Mouse (Mus musculus) hindbrain, embryonic 15.5 days (tissue): Measurements from ENCODE around the gene Prr13. TPM values are rescaled to one million over a fixed set of nuclear protein-coding genes. Genes with fewer than 3 reads are reported as not detected.

ENCODE experiments used
- ATAC-seq: fragments of 200-750 bp; cut with Nextera tagmentation; 2 replicates; pipeline ENCODE4 v1.8.0; 2017; ENCODE audit warnings: low read depth, moderate number of reproducible peaks, moderate TSS enrichment; ENCODE audit not compliant: low FRiP score
- H3K27ac ChIP-seq: fragments of 300-500 bp; sonication (generic); replicated peaks from 2 replicates; pipeline ENCODE4 v1.5.1; 2015; ENCODE audit warnings: mild to moderate bottlenecking, inconsistent platforms
- H3K27me3 ChIP-seq: fragments of 300-500 bp; sonication (generic); 2 replicates; pipeline ENCODE4 v1.6.1; 2015; ENCODE audit warnings: control low read depth, inconsistent platforms
- H3K36me3 ChIP-seq: fragments of 300-500 bp; sonication (generic); 2 replicates; pipeline ENCODE4 v1.6.1; 2015; ENCODE audit warnings: control low read depth, inconsistent platforms
- H3K4me1 ChIP-seq: fragments of 300-500 bp; sonication (generic); replicated peaks from 2 replicates; pipeline ENCODE4 v1.6.1; 2015; ENCODE audit warnings: control low read depth, inconsistent platforms
- H3K4me2 ChIP-seq: fragments of 300-500 bp; sonication (generic); 2 replicates; pipeline ENCODE4 v1.6.1; 2015; ENCODE audit warnings: moderate library complexity, mild to moderate bottlenecking, inconsistent platforms
- H3K4me3 ChIP-seq: fragments of 300-500 bp; sonication (generic); 2 replicates; pipeline ENCODE4 v1.5.1; 2015; ENCODE audit warnings: mild to moderate bottlenecking, inconsistent platforms
- H3K9ac ChIP-seq: fragments of 300-500 bp; sonication (generic); 2 replicates; pipeline ENCODE4 v1.6.1; 2015; ENCODE audit warnings: inconsistent platforms
- H3K9me3 ChIP-seq: fragments of 300-500 bp; sonication (generic); 2 replicates; pipeline ENCODE4 v1.6.1; 2016; ENCODE audit warnings: control low read depth, inconsistent platforms
- WGBS: fragments of 180-500 bp; shearing (Covaris S2); methylation state at CpG from one replicate; pipeline ENCODE4 v1.1.7; 2015; 5-methylcytosine and 5-hydroxymethylcytosine counted together
- polyA plus RNA-seq: library from polyadenylated mRNA; unstranded; fragments of >200 nt; fragmentation: Nextera tagmentation; extraction: Ambion mirVana; gene quantifications from 2 replicates; pipeline ENCODE4 v1.2.1, GENCODE M21; 2015

The Prr13 gene
- polyA plus RNA-seq, 1 experiment from 2014 or later = 98.5 TPM

- H3K27me3 ChIP-seq = no peaks in the 10 kb centered on the region
- no peaks in the 10 kb centered on the region for H3K4me1 ChIP-seq
- H3K9ac ChIP-seq = no peak overlapping the region
- H3K27ac ChIP-seq = no peak overlapping the region
- ATAC-seq = no peak
- H3K9me3 ChIP-seq = no peaks in the 10 kb centered on the region
- peaks cover 84% of the 10 kb centered on the region for H3K36me3 ChIP-seq
- H3K4me2 ChIP-seq = no peak overlapping the region
- H3K4me3 ChIP-seq = no peak overlapping the region
- WGBS = 79% methylated on average over 3 of the region's 3 CpGs
Measured at GRCm38 (mm10) chr15:102499370-102499769, 40.5 kb downstream of the Prr13 start.

- Histone ChIP-seq H3K9me3 (no peaks in the 10 kb centered on the region), H3K4me2 (no peak overlapping the region), H3K9ac (no peak overlapping the region), H3K4me1 (no peaks in the 10 kb centered on the region), H3K27me3 (no peaks in the 10 kb centered on the region), H3K27ac (no peak overlapping the region), H3K4me3 (no peak overlapping the region), H3K36me3 (peaks cover 85% of the 10 kb centered on the region)
- ATAC-seq = no peak
- 88% methylated on average over 6 of the region's 6 CpGs for WGBS
Measured at GRCm38 (mm10) chr15:102499851-102500250, 41.0 kb downstream of the Prr13 start.

GRCm38 (mm10) chr15:102500479-102500878 lies 41.7 kb downstream of the Prr13 start:
- H3K27ac ChIP-seq = no peak overlapping the region
- no peak overlapping the region for H3K4me2 ChIP-seq
- ATAC-seq = no peak
- H3K4me1 ChIP-seq = no peaks in the 10 kb centered on the region
- no peaks in the 10 kb centered on the region for H3K27me3 ChIP-seq
- peaks cover 86% of the 10 kb centered on the region for H3K36me3 ChIP-seq
- no peak overlapping the region for H3K4me3 ChIP-seq
- no peaks in the 10 kb centered on the region for H3K9me3 ChIP-seq
- H3K9ac ChIP-seq = no peak overlapping the region
- WGBS = 87% methylated on average over 5 of the region's 5 CpGs

GRCm38 (mm10) chr15:102501084-102501814 lies 42.4 kb downstream of the Prr13 start:
- H3K4me3 ChIP-seq = no peak overlapping the region
- no peaks in the 10 kb centered on the region for H3K4me1 ChIP-seq
- H3K9ac ChIP-seq = no peak overlapping the region
- H3K27me3 ChIP-seq = no peaks in the 10 kb centered on the region
- H3K36me3 ChIP-seq = peaks cover 89% of the 10 kb centered on the region
- no peak overlapping the region for H3K4me2 ChIP-seq
- no peaks in the 10 kb centered on the region for H3K9me3 ChIP-seq
- no peak for ATAC-seq
- WGBS = 89% methylated on average over 19 of the region's 19 CpGs
- no peak overlapping the region for H3K27ac ChIP-seq

- no peak overlapping the region for H3K9ac ChIP-seq
- H3K27me3 ChIP-seq = no peaks in the 10 kb centered on the region
- H3K4me2 ChIP-seq = no peak overlapping the region
- H3K4me1 ChIP-seq = no peaks in the 10 kb centered on the region
- H3K36me3 ChIP-seq = peaks cover 80% of the 10 kb centered on the region
- no peaks in the 10 kb centered on the region for H3K9me3 ChIP-seq
- H3K27ac ChIP-seq = no peak overlapping the region
- no peak for ATAC-seq
- WGBS = 82% methylated on average over 9 of the region's 9 CpGs
- H3K4me3 ChIP-seq = no peak overlapping the region
Measured at GRCm38 (mm10) chr15:102502254-102502840, 43.5 kb downstream of the Prr13 start.

GRCm38 (mm10) chr15:102503447-102503846 lies 44.6 kb downstream of the Prr13 start, which contains the start of gene Gm10337:
TSS of gene Gm10337 (plus strand) at chr15:102503722.
- ATAC-seq = no peak
- WGBS = 88% methylated on average over 1 of the region's 1 CpGs

GRCm38 (mm10) chr15:102503924-102504782 lies 45.3 kb downstream of the Prr13 start:
- no peaks in the 10 kb centered on the region for H3K27me3 ChIP-seq
- no peak for ATAC-seq
- H3K9ac ChIP-seq = no peak overlapping the region
- no peaks in the 10 kb centered on the region for H3K9me3 ChIP-seq
- H3K4me2 ChIP-seq = no peak overlapping the region
- H3K4me1 ChIP-seq = peaks cover 10% of the 10 kb centered on the region
- H3K4me3 ChIP-seq = no peak overlapping the region
- peaks cover 72% of the 10 kb centered on the region for H3K36me3 ChIP-seq
- no peak overlapping the region for H3K27ac ChIP-seq
- WGBS = 90% methylated on average over 9 of the region's 9 CpGs

More at GRCm38 (mm10) chr15:102503447-102503846, 44.6 kb downstream of the Prr13 start, which contains the start of gene Gm10337:
- Histone ChIP-seq H3K4me1 (peaks cover 3% of the 10 kb centered on the region; the same call in 1 of the 2 replicates), H3K9ac (no peak within 1 kb of the TSS), H3K4me2 (no peak within 1 kb of the TSS), H3K27ac (no peak within 1 kb of the TSS), H3K4me3 (no peak within 1 kb of the TSS), H3K9me3 (no peaks in the 10 kb centered on the region), H3K27me3 (no peaks in the 10 kb centered on the region), H3K36me3 (peaks cover 75% of the 10 kb centered on the region)

GRCm38 (mm10) chr15:102505073-102505769 lies 46.4 kb downstream of the Prr13 start:
- Histone ChIP-seq H3K36me3 (peaks cover 61% of the 10 kb centered on the region), H3K9me3 (no peaks in the 10 kb centered on the region), H3K9ac (no peak overlapping the region), H3K4me3 (no peak overlapping the region), H3K4me2 (no peak overlapping the region), H3K27me3 (no peaks in the 10 kb centered on the region), H3K4me1 (peaks cover 20% of the 10 kb centered on the region), H3K27ac (no peak overlapping the region)
- 75% methylated on average over 12 of the region's 12 CpGs for WGBS
- ATAC-seq = no peak

- H3K27ac ChIP-seq = no peak overlapping the region
- no peak for ATAC-seq
- no peak overlapping the region for H3K4me3 ChIP-seq
- peaks cover 54% of the 10 kb centered on the region for H3K36me3 ChIP-seq
- H3K9me3 ChIP-seq = no peaks in the 10 kb centered on the region
- H3K4me2 ChIP-seq = no peak overlapping the region
- H3K4me1 ChIP-seq = peaks cover 26% of the 10 kb centered on the region
- H3K27me3 ChIP-seq = no peaks in the 10 kb centered on the region
- 85% methylated on average over 9 of the region's 9 CpGs for WGBS
- H3K9ac ChIP-seq = no peak overlapping the region
Measured at GRCm38 (mm10) chr15:102505770-102506463, 47.1 kb downstream of the Prr13 start.

GRCm38 (mm10) chr15:102506464-102506830 lies 47.6 kb downstream of the Prr13 start:
- Histone ChIP-seq H3K9me3 (no peaks in the 10 kb centered on the region), H3K4me3 (no peak overlapping the region), H3K4me1 (peaks cover 31% of the 10 kb centered on the region), H3K9ac (no peak overlapping the region), H3K4me2 (no peak overlapping the region), H3K36me3 (peaks cover 49% of the 10 kb centered on the region), H3K27me3 (no peaks in the 10 kb centered on the region), H3K27ac (no peak overlapping the region)
- WGBS = 60% methylated on average over 2 of the region's 2 CpGs
- no peak for ATAC-seq

- Histone ChIP-seq H3K4me1 (peaks cover 35% of the 10 kb centered on the region), H3K4me2 (no peak overlapping the region), H3K9me3 (no peaks in the 10 kb centered on the region), H3K27me3 (no peaks in the 10 kb centered on the region), H3K4me3 (no peak overlapping the region), H3K9ac (no peak overlapping the region), H3K36me3 (peaks cover 45% of the 10 kb centered on the region), H3K27ac (no peak overlapping the region)
- ATAC-seq = no peak
- 94% methylated on average over 1 of the region's 1 CpGs for WGBS
Measured at GRCm38 (mm10) chr15:102506864-102507263, 48.0 kb downstream of the Prr13 start.
